Mouse (Mus musculus) NIH3T3 (cell line): ENCODE measurements at regions not wholly inside any gene's neighbourhood (a gene's known extent, or its start where the extent isn't known, plus 50 kb on each side); places are given as distances from the start of the nearest gene placed in this dataset.
A peak's percentile ranks its signal among the peaks of the same experiment; 100 is the strongest.

Source experiments
- DNase-seq: peaks from one replicate; pipeline ENCODE4 v3.0.0-alpha.2; 2012; ENCODE audit warnings: low read depth

DNA sequence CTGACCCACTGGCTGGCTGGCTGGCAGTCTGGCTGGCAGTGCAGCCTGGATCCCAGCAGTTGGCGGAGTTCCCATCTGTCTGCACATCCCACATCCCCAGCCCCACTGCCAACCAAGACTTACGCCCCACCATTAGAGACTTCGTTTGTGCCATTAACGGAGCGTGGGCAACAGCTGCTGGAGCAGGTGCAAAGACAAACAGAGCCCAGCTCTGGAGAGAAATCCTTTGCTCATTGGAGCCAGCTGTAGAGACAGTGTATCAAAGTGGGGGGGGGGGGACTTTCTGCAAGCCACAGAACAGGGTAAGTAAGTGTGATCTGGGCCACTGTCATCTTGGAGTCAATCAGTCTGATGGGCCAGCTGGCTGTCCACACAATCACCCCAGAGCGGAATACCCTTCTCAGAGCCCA lies 52.3 kb downstream of the Rplp1 start:
- DNase-seq = no peak

DNA sequence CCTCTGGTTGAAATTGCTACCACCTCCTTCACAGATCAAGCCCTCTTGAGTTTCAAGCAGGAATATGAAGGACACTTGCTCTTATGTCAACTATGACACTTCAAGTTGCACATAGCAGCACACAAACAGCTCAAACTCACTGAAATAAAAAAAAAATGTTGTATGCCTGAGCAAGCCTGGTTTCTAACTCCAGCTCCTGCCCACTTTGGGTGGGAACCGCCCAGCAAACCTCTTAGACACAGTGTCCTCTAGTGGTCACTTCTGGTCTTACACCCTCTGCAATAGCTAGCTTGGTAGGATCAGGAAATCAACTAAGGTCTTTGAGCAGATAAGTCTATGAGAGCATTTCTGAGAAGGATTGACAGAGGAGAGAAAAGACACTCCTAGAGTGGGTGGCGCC lies 54.2 kb downstream of the Rplp1 start:
- DNase-seq = peak; percentile 77

GRCm38 (mm10) chr9:61859438-61859837 lies 54.9 kb downstream of the Rplp1 start:
- DNase-seq = no peak

DNA sequence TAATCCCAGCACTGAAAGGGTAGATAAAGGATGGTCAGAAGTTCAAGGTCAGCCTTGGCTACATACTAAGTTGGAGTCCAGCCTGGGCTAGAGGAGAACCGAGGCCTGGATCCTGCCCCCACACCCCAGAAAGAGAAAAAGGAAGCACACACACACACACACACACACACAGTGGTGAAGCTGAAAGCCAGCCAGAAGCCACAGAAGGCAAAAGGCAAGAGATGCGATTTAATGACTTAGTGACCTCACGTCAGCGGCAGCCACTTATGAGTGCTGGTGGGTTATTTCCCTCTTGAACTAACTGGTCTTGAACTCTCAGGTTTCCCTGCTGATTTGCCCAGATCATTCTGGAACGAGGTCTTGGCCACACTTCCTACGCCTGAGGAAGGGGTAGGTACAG lies 56.5 kb downstream of the Rplp1 start:
- DNase-seq = no peak

- DNase-seq = no peak
These were observed 57.7 kb downstream of the Rplp1 start for GRCm38 (mm10) chr9:61856686-61857085.

DNA sequence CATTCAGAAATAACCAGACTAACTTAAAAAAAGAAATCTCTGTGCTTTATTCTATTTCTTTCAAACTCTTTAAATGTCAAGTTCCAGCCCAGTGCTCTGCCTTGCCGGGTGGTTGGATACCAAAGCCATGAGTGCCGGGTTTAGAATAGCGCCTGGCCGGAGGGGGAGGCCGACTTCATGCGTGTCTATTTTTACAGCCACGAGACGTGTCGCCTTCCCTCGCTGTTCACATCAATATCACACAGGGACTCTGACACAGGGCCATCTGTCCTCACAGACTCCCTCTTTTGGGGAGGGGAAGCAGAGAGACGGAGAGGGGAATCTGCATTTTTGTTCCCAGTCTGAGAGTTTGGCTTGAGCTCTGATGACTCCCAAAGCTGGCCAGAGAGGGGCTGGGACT lies 58.7 kb downstream of the Rplp1 start:
- DNase-seq = no peak

- DNase-seq = no peak
These were observed 60.5 kb downstream of the Rplp1 start for GRCm38 (mm10) chr9:61853841-61854240.

DNA sequence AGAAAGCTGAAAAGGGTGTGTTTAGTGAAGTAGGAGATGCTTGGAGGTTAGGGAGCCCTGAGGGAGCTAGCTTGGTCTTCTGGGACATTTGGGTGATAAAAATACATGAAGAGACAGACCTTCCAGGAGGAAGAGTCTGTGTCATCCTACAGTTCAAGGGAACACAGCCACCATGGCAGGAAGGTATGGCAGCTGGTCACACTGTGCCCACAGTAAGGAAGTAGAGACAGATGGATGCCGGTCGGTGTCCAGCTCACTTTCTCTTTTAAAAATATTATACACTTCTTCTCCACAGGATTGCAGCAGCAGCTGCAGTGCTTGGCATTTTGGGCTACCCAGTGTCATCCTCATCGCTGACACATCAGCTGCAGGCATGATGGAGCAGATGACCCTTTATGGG lies 63.0 kb downstream of the Rplp1 start:
- no peak for DNase-seq

DNA sequence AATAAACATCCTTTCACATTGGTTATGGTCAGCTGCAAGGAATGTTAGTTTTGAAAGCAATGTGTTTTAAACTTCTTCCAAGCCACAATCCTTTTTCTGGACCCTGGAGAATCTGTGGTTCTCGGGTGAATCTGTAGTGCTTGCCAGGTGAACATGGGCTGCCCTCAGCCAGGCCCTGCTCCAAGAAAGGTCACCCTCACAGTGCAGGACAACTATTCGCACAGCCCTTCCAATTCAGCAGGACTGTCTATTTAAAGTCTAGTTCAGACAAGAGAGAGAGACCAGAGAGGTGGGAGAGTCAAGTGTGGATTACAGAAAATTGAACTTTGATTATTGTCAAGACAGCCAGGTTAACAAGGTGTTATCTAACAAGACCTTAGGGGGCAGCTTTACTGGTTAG lies 65.9 kb downstream of the Rplp1 start:
- no peak for DNase-seq

- no peak for DNase-seq
These were observed 66.8 kb downstream of the Rplp1 start for GRCm38 (mm10) chr9:61847496-61847895.

GRCm38 (mm10) chr9:61844645-61845044 lies 69.7 kb downstream of the Rplp1 start:
- no peak for DNase-seq

- DNase-seq = no peak
These were observed 70.2 kb downstream of the Rplp1 start for GRCm38 (mm10) chr9:61844141-61844540.

GRCm38 (mm10) chr9:61843513-61843912 lies 70.8 kb downstream of the Rplp1 start:
- DNase-seq = no peak

DNA sequence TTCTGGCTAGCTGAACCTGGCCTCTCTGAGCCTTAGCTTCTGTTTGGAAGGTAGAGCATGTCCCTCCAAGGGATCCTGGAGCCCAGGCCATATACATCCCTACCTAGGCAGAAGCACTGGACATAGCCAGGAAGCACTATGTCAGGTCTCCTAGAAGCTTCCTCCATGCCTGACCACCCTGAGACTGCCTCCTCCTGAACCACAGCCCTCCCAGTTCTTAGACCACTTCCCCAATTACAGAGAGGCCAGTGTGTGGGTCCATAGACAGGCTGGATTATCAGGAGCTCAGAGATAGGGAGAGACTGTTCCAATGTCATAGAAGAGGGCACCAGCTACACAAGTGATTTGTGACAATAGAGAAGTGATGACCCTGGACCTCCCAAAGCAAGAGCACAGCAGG lies 72.0 kb downstream of the Rplp1 start:
- DNase-seq = no peak

GRCm38 (mm10) chr9:61841222-61841621 lies 73.1 kb downstream of the Rplp1 start:
- no peak for DNase-seq

DNA sequence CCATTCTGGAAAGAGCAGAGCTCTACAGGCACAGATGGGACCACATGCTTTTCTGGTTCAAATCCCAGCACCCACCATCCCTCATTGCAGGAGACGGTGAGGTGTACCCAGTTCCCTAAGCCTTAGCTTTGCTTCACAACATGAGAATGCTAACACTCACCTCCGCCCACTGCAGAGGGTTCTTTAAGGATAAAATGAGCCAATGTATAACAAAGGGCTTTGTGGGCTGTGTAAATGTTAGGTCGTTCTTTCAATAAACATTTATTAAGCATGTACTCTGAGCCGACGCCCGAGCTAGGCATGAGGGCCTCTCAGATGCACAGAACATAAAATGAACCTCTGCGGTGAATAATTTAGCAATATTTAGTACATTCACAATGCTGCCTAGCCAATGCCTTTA lies 74.0 kb downstream of the Rplp1 start:
- no peak for DNase-seq

DNA sequence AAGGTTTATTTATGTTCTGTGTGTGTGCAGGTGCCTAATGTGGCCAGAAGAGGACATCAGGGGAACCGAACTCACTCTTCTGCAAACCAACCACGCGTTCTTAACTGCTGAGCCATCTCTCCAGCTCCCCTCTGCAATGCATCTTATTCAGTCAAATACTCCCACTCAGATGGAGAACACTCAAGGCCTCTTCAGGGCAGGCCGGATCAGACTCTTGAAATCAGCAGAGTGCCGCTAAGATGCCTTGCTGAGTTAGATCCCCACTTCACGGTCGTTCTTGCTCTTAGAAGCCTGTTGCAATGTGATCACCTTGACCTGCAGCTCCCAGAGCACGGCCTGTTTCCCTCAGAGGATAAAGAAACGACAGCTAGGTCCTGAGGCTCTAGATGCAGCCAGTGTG lies 81.1 kb downstream of the Rplp1 start:
- no peak for DNase-seq

DNA sequence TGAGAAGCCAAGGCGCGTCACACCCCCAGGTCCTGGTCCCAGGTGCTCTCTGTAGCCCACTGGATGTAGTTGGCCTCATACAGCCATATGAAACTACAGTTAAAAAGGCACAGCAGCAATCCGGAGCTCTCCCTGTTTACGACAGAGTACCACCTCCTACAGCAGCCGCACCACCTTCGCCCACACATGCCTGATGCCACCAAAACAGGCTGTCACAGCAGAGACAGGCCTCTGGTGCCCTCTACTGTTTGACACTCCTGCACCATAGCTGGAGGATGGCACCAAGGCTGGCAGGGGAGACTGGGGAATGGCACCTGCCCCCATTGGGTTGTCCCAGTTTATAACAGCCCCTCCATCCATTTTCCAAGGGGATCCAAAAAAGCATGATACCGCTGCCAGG lies 84.1 kb downstream of the Rplp1 start:
- peak; percentile 22 for DNase-seq

- no peak for DNase-seq
These were observed 84.6 kb downstream of the Rplp1 start for GRCm38 (mm10) chr9:61829736-61830135.

GRCm38 (mm10) chr9:61829301-61829700 lies 85.0 kb downstream of the Rplp1 start:
- DNase-seq = no peak

- DNase-seq = no peak
These were observed 86.6 kb downstream of the Rplp1 start for GRCm38 (mm10) chr9:61827721-61828120.

DNA sequence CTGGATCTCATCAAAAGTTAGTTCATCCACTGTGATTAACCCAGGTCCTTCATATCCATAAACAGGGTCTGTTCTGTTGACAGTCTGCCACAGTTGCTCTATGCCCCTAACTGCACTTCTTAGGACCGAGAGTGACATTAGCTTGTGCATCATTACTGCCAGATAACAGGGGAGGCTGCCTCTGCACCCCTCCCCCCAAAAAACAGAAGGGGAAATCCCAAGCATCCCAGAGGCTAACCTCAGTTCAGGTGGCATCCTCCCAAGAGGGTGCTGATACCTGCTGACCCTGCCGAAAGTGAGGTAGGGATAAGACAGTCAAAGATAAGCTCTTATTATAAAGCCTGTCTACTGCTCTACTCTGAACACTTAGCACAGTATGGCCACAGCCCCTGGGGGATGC lies 87.3 kb downstream of the Rplp1 start:
- DNase-seq = no peak

- DNase-seq = no peak
These were observed 87.9 kb downstream of the Rplp1 start for GRCm38 (mm10) chr9:61826415-61826814.

GRCm38 (mm10) chr9:61825804-61826203 lies 88.5 kb downstream of the Rplp1 start:
- no peak for DNase-seq

GRCm38 (mm10) chr9:61819836-61820235 lies 94.5 kb downstream of the Rplp1 start:
- no peak for DNase-seq
